Mouse (Mus musculus): ENCODE measurements around the gene Tmem126b.

- TF ChIP-seq CTCF (IDR thresholded peaks at IDR 0.05): no peak
- TF ChIP-seq EP300 (IDR thresholded peaks at IDR 0.05): peak; percentile 87
These were observed 33.2 kb downstream of the Tmem126b start, which contains the start of gene Crebzf for GRCm38 (mm10) chr7:90442518-90443080.
